Mouse (Mus musculus) cerebellum, adult 11 months (tissue): ENCODE measurements around the gene Spred2.

Source experiments
- DNase-seq: peaks from one replicate; pipeline ENCODE4 v3.0.0; 2022

The Spred2 gene

GRCm38 (mm10) chr11:20064926-20065325 lies 140.8 kb downstream of the Spred2 start:
- DNase-seq, result no peak

GRCm38 (mm10) chr11:20066106-20066505 lies 141.9 kb downstream of the Spred2 start:
- DNase-seq, result peak; percentile 72

- DNase-seq, result no peak
These were observed 143.3 kb downstream of the Spred2 start for GRCm38 (mm10) chr11:20067521-20067920.

GRCm38 (mm10) chr11:20068346-20069004 lies 144.3 kb downstream of the Spred2 start:
- DNase-seq, result no peak

GRCm38 (mm10) chr11:20072174-20072573 lies 148.0 kb downstream of the Spred2 start:
- DNase-seq, result peak; percentile 31

GRCm38 (mm10) chr11:20072826-20073225 lies 148.7 kb downstream of the Spred2 start:
- DNase-seq, result no peak
